Comparison of ENCODE assay signal across 11 mouse cellular contexts in the genomic region with DNA sequence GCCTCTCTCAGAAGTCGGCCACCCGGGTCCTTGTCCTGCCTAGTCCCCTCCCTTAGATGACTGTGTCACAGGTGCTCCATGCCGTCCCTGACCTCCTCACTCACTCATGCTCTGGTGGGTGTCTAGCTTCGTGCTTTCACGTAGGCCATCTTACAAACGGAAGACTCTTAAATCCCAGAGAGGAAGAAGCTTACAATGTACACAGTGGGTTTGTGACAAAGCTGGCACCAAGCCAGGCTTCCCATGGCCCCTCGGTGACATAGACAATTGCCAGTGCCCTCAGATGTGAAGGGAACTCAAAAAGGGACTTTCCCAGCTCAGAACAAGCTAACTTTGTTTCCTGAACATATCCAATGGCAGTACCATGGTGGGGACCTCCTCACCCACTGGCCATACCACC. TPM values are rescaled to one million over a fixed set of nuclear protein-coding genes. Genes with fewer than 3 reads are reported as not detected.
A peak's percentile ranks its signal among the peaks of the same experiment; 100 is the strongest.
DNase-seq lines count a peak whose midpoint lies in the region; ATAC-seq and TF ChIP-seq lines count a peak whose summit lies in the region.
"Had no signal": no experiment of that assay in that cellular context is flagged by ENCODE, and none has a peak within 500 bp of the region (broad histone marks: within the 10 kb centered on the region; RNA-seq: fewer than 3 reads in every experiment).

No protein-coding gene starts in this region.

- peaks cover 12% of the 10 kb centered on the region for H3K4me1 ChIP-seq in heart, embryonic 13.5 days
- peaks cover 0 to 2% of the 10 kb centered on the region in 2 experiments; a peak in 1 of 4 replicates for H3K4me1 ChIP-seq in liver, embryonic 14.5 days (replicated peaks; ENCODE audit: control insufficient read depth in 2 of 2, insufficient read depth in 2 of 2, low read length in 1 of 2)
- peaks cover 30% of the 10 kb centered on the region for H3K4me1 ChIP-seq in liver, embryonic 12.5 days
- H3K4me1 ChIP-seq in ES-E14 (ENCODE audit: control insufficient read depth in 2 of 2, insufficient read depth in 2 of 2, low read length in 2 of 2, poor library complexity in 1 of 2), result peaks cover 6 to 12% of the 10 kb centered on the region in 2 experiments; a peak in 3 of 4 replicates
- no peaks in the 10 kb centered on the region for H3K4me1 ChIP-seq in midbrain, embryonic 14.5 days (ENCODE audit: control insufficient read depth, insufficient read depth, low read length)

- H3K4me2 ChIP-seq in heart, embryonic 13.5 days, result no peak overlapping the region
- H3K4me2 ChIP-seq in liver, embryonic 14.5 days (ENCODE audit: low read depth), result no peak overlapping the region
- H3K4me2 ChIP-seq in liver, embryonic 12.5 days, result no peak overlapping the region
- H3K4me2 ChIP-seq in midbrain, embryonic 14.5 days (ENCODE audit: low read length), result no peak overlapping the region
- H3K4me2 ChIP-seq: limb, embryonic 15.5 days had no signal

- no peak overlapping the region for H3K9ac ChIP-seq in heart, embryonic 13.5 days
- H3K9ac ChIP-seq in liver, embryonic 14.5 days (replicated peaks), result no peak overlapping the region
- H3K9ac ChIP-seq in liver, embryonic 12.5 days, result no peak overlapping the region
- H3K9ac ChIP-seq in ES-E14 (ENCODE audit: insufficient read depth, low read depth, low read length, poor library complexity, severe bottlenecking), result no peak overlapping the region; the same call in 1 of the 2 replicates
- H3K9ac ChIP-seq in midbrain, embryonic 14.5 days (replicated peaks; ENCODE audit: low read length), result no peak overlapping the region
- H3K9ac ChIP-seq: limb, embryonic 15.5 days had no signal

- intact Hi-C loops in heart, postnatal 14 days (cut with DNase I), result no loop called here

- 55% methylated on average over 7 of the region's 7 CpGs for WGBS in heart, embryonic 13.5 days
- 58% methylated on average over 7 of the region's 7 CpGs for WGBS in liver, embryonic 14.5 days (ENCODE audit: insufficient replicate concordance)
- 68% methylated on average over 7 of the region's 7 CpGs for WGBS in liver, embryonic 12.5 days (ENCODE audit: insufficient replicate concordance)
- 63% methylated on average over 7 of the region's 7 CpGs for WGBS in midbrain, embryonic 14.5 days

- H3K27me3 ChIP-seq in heart, embryonic 13.5 days (replicated peaks), result no peaks in the 10 kb centered on the region
- no peaks in the 10 kb centered on the region for H3K27me3 ChIP-seq in liver, embryonic 14.5 days (ENCODE audit: control insufficient read depth, insufficient read depth, low read length)
- H3K27me3 ChIP-seq in liver, embryonic 12.5 days (replicated peaks), result no peaks in the 10 kb centered on the region
- H3K27me3 ChIP-seq in midbrain, embryonic 14.5 days (ENCODE audit: control insufficient read depth, insufficient read depth, low read length), result no peaks in the 10 kb centered on the region
- H3K27me3 ChIP-seq: limb, embryonic 15.5 days had no signal

- no peak for TF ChIP-seq EP300 in liver, embryonic 14.5 days (IDR thresholded peaks at IDR 0.05; ENCODE audit: low read depth)

- no peak for ATAC-seq in heart, embryonic 13.5 days (ENCODE audit: extremely low read depth, insufficient number of reproducible peaks, low FRiP score, low TSS enrichment)
- 0 out of 2 replicates have a peak, but pooled peaks have one; percentile 21 for ATAC-seq in liver, embryonic 14.5 days (ENCODE audit: insufficient read depth)
- ATAC-seq in liver, embryonic 12.5 days, result no peak
- ATAC-seq in midbrain, embryonic 14.5 days (ENCODE audit: low FRiP score, low TSS enrichment), result no peak

- in situ Hi-C loops in ES-E14 (cut with MboI; ENCODE audit: low sequenced_read_pairs in 2 of 2, unreplicated experiment in 2 of 2), result no loop called here

- H3K27ac ChIP-seq in heart, embryonic 13.5 days (replicated peaks), result peak overlapping the region; percentile 50; the same call in 1 of the 2 replicates
- H3K27ac ChIP-seq in liver, embryonic 14.5 days, result no peak overlapping the region
- no peak overlapping the region for H3K27ac ChIP-seq in liver, embryonic 12.5 days
- H3K27ac ChIP-seq in ES-E14 (ENCODE audit: insufficient read depth, low read depth, low read length, poor library complexity, severe bottlenecking), result peak overlapping the region; percentile 38; the same call in 1 of the 2 replicates
- no peak overlapping the region for H3K27ac ChIP-seq in midbrain, embryonic 14.5 days (replicated peaks; ENCODE audit: low read depth, low read length)
- H3K27ac ChIP-seq: hindbrain, embryonic 10.5 days; limb, embryonic 15.5 days had no signal

- no peak for TF ChIP-seq CTCF in liver, embryonic 14.5 days (IDR thresholded peaks at IDR 0.05; ENCODE audit: low read depth)

- H3K4me3 ChIP-seq in heart, embryonic 13.5 days, result no peak overlapping the region
- H3K4me3 ChIP-seq in liver, embryonic 14.5 days (ENCODE audit: insufficient read depth in 1 of 2, low read depth in 2 of 2, low read length in 2 of 2), result no peak overlapping the region
- H3K4me3 ChIP-seq in liver, embryonic 12.5 days, result no peak overlapping the region
- H3K4me3 ChIP-seq in ES-E14 (ENCODE audit: insufficient read depth in 1 of 2, low read depth in 1 of 2, low read length in 2 of 2, poor library complexity in 1 of 2, severe bottlenecking in 1 of 2), result no peak overlapping the region
- H3K4me3 ChIP-seq in midbrain, embryonic 14.5 days (replicated peaks; ENCODE audit: low read depth, low read length), result no peak overlapping the region
- H3K4me3 ChIP-seq: hindbrain, embryonic 10.5 days; limb, embryonic 15.5 days had no signal

- no peaks in the 10 kb centered on the region for H3K36me3 ChIP-seq in heart, embryonic 13.5 days
- H3K36me3 ChIP-seq in liver, embryonic 14.5 days (replicated peaks; ENCODE audit: control insufficient read depth, insufficient read depth, low read depth), result no peaks in the 10 kb centered on the region
- H3K36me3 ChIP-seq in liver, embryonic 12.5 days, result no peaks in the 10 kb centered on the region
- no peaks in the 10 kb centered on the region for H3K36me3 ChIP-seq in ES-E14 (ENCODE audit: control insufficient read depth, insufficient read depth, low read length, poor library complexity, severe bottlenecking)
- H3K36me3 ChIP-seq in midbrain, embryonic 14.5 days (ENCODE audit: control insufficient read depth, insufficient read depth, low read length), result no peaks in the 10 kb centered on the region
- H3K36me3 ChIP-seq: hindbrain, embryonic 10.5 days; limb, embryonic 15.5 days had no signal

- H3K9me3 ChIP-seq in heart, embryonic 13.5 days, result no peaks in the 10 kb centered on the region
- H3K9me3 ChIP-seq in liver, embryonic 14.5 days (ENCODE audit: control insufficient read depth, low read length), result no peaks in the 10 kb centered on the region
- H3K9me3 ChIP-seq in liver, embryonic 12.5 days (replicated peaks), result no peaks in the 10 kb centered on the region
- no peaks in the 10 kb centered on the region for H3K9me3 ChIP-seq in ES-E14 (ENCODE audit: control insufficient read depth, insufficient read depth, low read depth, low read length)
- H3K9me3 ChIP-seq in midbrain, embryonic 14.5 days (ENCODE audit: control insufficient read depth, low read length), result no peaks in the 10 kb centered on the region
- H3K9me3 ChIP-seq: hindbrain, embryonic 10.5 days; limb, embryonic 15.5 days had no signal

- no peak for DNase-seq in heart, postnatal 14 days
- DNase-seq in liver, embryonic 14.5 days (ENCODE audit: low read depth in 3 of 3, low spot score in 3 of 3), result no peak
- DNase-seq in ES-E14 (ENCODE audit: low read depth, low spot score), result no peak
- peak; percentile 55 for DNase-seq in lung, postnatal 10 days
- DNase-seq in midbrain, embryonic 14.5 days, result no peak
- DNase-seq: spleen, adult 18-20 months; thymus, postnatal 14 days had no signal

TF ChIP-seq in ES-E14, 5 proteins besides CTCF, POLR2A, EP300 and RAD21:
- TF ChIP-seq ZNF384 (IDR thresholded peaks at IDR 0.05; ENCODE audit: low read depth, low read length) (no peak), MAFK (IDR thresholded peaks at IDR 0.05; ENCODE audit: insufficient read depth, low read depth, low read length) (no peak), ZC3H11A (IDR thresholded peaks at IDR 0.05; ENCODE audit: borderline replicate concordance, low read depth, low read length) (no peak), CHD2 (IDR thresholded peaks at IDR 0.05; ENCODE audit: low read depth, low read length) (no peak), HCFC1 (IDR thresholded peaks at IDR 0.05; ENCODE audit: borderline replicate concordance, insufficient read depth, low read length) (no peak)

RNA-seq across cellular contexts. Expression of a gene that starts 15.8 kb away (rescaled TPM):
- polyA plus RNA-seq in heart, embryonic 13.5 days (2015; fragmentation: Nextera tagmentation; extraction: Ambion mirVana), result 18.3 and 18.9 TPM in 2 replicates
- 1 to 10 TPM; 7.4 to 9.3 TPM for total RNA-seq in heart, postnatal 14 days (2021)
- polyA plus RNA-seq in liver, embryonic 14.5 days (2012; rRNA removed), result 27.9 and 28.4 TPM in 2 replicates
- 48.4 and 53.0 TPM in 2 replicates for polyA plus RNA-seq in liver, embryonic 14.5 days (2014; fragmentation: Nextera tagmentation; extraction: Ambion mirVana)
- 60.9 and 63.1 TPM in 2 replicates for polyA plus RNA-seq in liver, embryonic 12.5 days (2016; fragmentation: Nextera tagmentation; extraction: Ambion mirVana)
- 87.1 and 95.0 TPM in 2 replicates for total RNA-seq in ES-E14 (2012; rRNA removed)
- 18.8 and 22.0 TPM in 2 replicates for polyA plus RNA-seq in midbrain, embryonic 14.5 days (2014; fragmentation: Nextera tagmentation; extraction: Ambion mirVana)

Comparison
In these comparisons a context has a peak if more than half of its experiments do, and no peak if none do; other contexts are left out.
1. H3K27ac ChIP-seq: peak in heart, embryonic 13.5 days (single experiment) and ES-E14 (single experiment); none in liver, embryonic 14.5 days (single experiment), liver, embryonic 12.5 days (single experiment) and midbrain, embryonic 14.5 days (single experiment).